Mouse (Mus musculus): ENCODE data around the gene Eef2k. TPM values are rescaled to one million over a fixed set of nuclear protein-coding genes. Genes with fewer than 3 reads are reported as not detected.
A peak's percentile ranks its signal among the peaks of the same experiment; 100 is the strongest.

Gene Eef2k
- polyA plus RNA-seq, 1 experiment from 2014 or later, result 48.5 TPM

DNA sequence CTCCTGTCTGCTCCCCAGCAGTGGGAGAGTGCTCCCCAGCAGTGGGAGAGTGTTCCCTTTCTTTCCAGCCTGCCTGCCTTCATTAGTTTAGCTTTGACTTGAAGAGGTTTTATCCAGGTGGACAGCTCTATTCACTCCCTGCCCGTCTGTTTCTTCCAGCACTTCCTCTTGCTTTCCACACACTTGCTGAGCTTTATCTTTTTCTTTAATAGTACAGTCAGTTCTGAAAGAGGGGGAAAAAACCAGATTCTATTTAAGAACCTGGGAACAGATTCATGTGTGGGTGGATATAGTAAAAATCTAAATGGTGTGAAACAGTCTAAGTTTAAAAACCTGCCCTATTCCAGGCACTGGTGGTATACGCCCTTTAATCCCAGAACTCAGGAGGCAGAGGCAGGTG, 17.5 kb upstream of the Eef2k start:
- no peak for ATAC-seq (ENCODE audit: low read depth)
- 48% methylated on average over 2 of the region's 2 CpGs for WGBS
- Histone ChIP-seq H3K4me3 (ENCODE audit: low read length) (no peak overlapping the region), H3K36me3 (ENCODE audit: control insufficient read depth, insufficient read depth, low read length) (no peaks in the 10 kb centered on the region), H3K9ac (ENCODE audit: low read length) (no peak overlapping the region), H3K4me2 (ENCODE audit: low read depth, low read length) (no peak overlapping the region), H3K4me1 (replicated peaks; ENCODE audit: control insufficient read depth, insufficient read depth, low read length) (no peaks in the 10 kb centered on the region), H3K27me3 (ENCODE audit: control insufficient read depth, insufficient read depth, low read depth, low read length) (no peaks in the 10 kb centered on the region), H3K27ac (ENCODE audit: low read length) (no peak overlapping the region), H3K9me3 (ENCODE audit: control insufficient read depth, low read length) (no peaks in the 10 kb centered on the region)

DNA sequence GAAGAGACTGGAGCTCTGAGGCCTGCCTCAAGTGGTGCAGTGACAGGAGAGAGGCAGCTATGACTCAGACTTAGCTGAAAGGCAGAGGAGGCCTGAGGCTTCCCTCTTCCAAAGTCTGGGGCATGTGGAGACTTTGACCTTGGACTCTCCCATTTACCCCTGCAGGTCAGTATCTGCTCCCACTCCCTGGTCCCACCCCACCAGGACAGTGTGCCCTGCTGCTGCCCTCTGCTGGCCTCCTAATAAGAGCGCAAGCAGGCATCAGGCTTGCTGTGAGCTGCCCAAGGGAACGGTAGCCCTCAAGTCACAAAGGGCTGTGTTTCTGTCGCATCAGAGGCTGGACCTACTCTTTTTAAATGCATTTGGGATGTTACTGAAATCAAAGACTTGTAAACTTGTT, 16.2 kb upstream of the Eef2k start:
- peaks cover 2% of the 10 kb centered on the region for H3K4me1 ChIP-seq (replicated peaks; ENCODE audit: control insufficient read depth, insufficient read depth, low read length)
- 16% methylated on average over 3 of the region's 3 CpGs for WGBS
- no peaks in the 10 kb centered on the region for H3K27me3 ChIP-seq (ENCODE audit: control insufficient read depth, insufficient read depth, low read depth, low read length)
- no peak overlapping the region for H3K4me2 ChIP-seq (ENCODE audit: low read depth, low read length)
- H3K27ac ChIP-seq (ENCODE audit: low read length), result no peak overlapping the region
- no peak for ATAC-seq (ENCODE audit: low read depth)
- H3K4me3 ChIP-seq (ENCODE audit: low read length), result no peak overlapping the region
- no peak overlapping the region for H3K9ac ChIP-seq (ENCODE audit: low read length)
- H3K36me3 ChIP-seq (ENCODE audit: control insufficient read depth, insufficient read depth, low read length), result no peaks in the 10 kb centered on the region
- H3K9me3 ChIP-seq (ENCODE audit: control insufficient read depth, low read length), result no peaks in the 10 kb centered on the region

DNA sequence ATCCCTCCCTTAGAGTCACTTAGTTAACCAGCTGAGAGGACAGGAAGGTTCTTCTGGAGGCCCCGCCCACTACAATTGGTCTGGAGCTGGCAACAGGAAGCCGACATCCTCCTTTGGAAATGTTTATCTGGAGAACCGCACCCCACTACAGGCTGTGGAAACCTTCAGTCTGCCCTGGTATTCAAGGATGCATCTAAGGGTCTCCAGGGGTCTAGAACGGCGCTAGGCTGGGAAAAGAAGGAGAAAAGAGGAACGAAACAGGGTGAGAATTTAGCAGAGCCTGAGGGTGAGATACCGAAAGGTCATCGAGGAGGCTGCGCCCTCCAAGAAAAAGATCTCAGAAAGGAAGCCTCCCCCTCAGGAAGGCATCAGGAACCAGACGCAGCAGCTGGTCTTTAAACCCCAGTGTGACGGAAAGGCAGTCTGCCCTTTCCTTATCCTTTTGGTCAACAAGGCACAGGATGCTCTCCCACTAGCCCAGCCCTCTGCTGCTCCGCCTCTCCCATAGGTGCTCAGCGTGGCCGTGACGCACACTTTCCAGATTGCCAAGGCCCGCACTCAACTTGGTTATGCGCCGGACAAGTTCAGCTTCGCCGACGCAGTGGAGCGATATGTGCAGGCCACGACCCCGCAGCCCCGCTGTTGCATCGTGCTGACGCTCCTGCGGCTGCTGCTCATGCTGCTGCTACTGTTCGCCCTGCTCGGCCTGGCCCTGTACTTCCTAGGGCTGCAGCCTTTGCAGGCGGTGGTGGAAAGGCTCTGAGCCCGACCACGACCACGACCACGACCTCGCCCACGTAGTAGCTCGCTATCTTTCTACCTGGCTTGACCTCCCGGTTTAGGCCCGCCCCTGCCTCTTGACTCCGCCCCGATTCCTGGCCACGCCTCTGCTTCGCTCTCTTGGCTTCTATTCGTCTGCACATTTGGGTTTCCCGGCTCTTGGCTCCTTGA, 11.9 kb upstream of the Eef2k start:
- peak; percentile 24 for ATAC-seq (ENCODE audit: low read depth)
- Histone ChIP-seq H3K4me1 (replicated peaks; ENCODE audit: control insufficient read depth, insufficient read depth, low read length) (peaks cover 5% of the 10 kb centered on the region), H3K36me3 (ENCODE audit: control insufficient read depth, insufficient read depth, low read length) (no peaks in the 10 kb centered on the region), H3K4me3 (ENCODE audit: low read length) (peak overlapping the region; percentile 63), H3K9ac (ENCODE audit: low read length) (peak overlapping the region; percentile 69), H3K9me3 (ENCODE audit: control insufficient read depth, low read length) (no peaks in the 10 kb centered on the region), H3K4me2 (ENCODE audit: low read depth, low read length) (peak overlapping the region; percentile 91), H3K27ac (ENCODE audit: low read length) (peak overlapping the region; percentile 77), H3K27me3 (ENCODE audit: control insufficient read depth, insufficient read depth, low read depth, low read length) (no peaks in the 10 kb centered on the region)
- WGBS, result under 1% methylated on average over 46 of the region's 46 CpGs

DNA sequence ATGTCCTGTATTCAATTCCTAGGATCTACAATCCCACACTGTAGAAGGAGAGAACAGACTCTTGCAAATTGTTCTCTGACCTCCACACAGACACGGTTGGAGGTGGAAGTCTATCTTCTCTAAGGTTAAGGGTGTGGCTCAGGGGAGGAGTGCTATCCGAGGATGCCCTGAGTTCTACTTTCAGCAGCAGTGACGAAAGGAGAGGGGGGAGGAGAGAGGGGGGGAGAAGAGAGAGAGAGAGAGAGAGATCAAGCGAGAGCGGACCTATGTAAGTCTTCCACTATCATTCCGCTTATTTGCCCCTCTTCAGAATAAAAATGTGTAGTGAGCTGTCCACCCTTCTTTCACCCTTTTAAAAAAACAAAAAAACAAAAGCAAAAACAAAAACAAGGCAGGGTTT, 8.2 kb upstream of the Eef2k start:
- no peak for ATAC-seq (ENCODE audit: low read depth)
- peak overlapping the region; percentile 74 for H3K4me3 ChIP-seq (ENCODE audit: low read length)
- H3K9ac ChIP-seq (ENCODE audit: low read length), result peak overlapping the region; percentile 54; the same call in 1 of the 2 replicates
- 45% methylated on average over 6 of the region's 6 CpGs for WGBS
- no peak overlapping the region for H3K27ac ChIP-seq (ENCODE audit: low read length)
- H3K9me3 ChIP-seq (ENCODE audit: control insufficient read depth, low read length), result no peaks in the 10 kb centered on the region
- peak overlapping the region; percentile 64 for H3K4me2 ChIP-seq (ENCODE audit: low read depth, low read length)
- no peaks in the 10 kb centered on the region for H3K36me3 ChIP-seq (ENCODE audit: control insufficient read depth, insufficient read depth, low read length)
- no peaks in the 10 kb centered on the region for H3K27me3 ChIP-seq (ENCODE audit: control insufficient read depth, insufficient read depth, low read depth, low read length)
- peaks cover 5% of the 10 kb centered on the region for H3K4me1 ChIP-seq (replicated peaks; ENCODE audit: control insufficient read depth, insufficient read depth, low read length)

DNA sequence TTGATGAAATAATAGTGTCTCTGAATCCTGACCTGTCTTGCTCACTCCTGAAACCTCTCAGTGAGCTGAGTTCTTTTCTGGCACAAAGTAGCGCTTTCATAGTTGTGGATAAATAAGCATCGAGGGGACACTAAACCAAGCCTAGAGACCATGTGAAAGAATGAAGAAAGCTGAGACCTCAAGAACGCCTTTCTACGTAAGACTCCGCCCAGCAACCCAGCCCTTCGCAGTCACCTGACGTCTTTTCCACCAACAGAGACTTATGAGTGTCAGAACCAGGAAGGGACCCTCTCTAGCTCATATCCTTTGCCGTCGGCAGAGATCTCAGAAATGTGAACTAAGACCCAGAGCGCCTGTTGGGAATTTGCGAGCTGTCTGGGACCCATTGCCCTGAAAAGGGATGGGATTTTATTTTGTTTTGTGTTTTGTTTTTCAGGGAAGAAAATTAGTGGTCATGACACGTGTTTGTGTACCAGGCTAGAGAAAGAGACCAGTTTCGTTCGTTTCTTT, 7.7 kb upstream of the Eef2k start:
- Histone ChIP-seq H3K9me3 (ENCODE audit: control insufficient read depth, low read length) (no peaks in the 10 kb centered on the region), H3K27ac (ENCODE audit: low read length) (peak overlapping the region; percentile 83), H3K4me3 (ENCODE audit: low read length) (peak overlapping the region; percentile 74), H3K9ac (ENCODE audit: low read length) (peak overlapping the region; percentile 54), H3K4me1 (replicated peaks; ENCODE audit: control insufficient read depth, insufficient read depth, low read length) (peaks cover 5% of the 10 kb centered on the region), H3K4me2 (ENCODE audit: low read depth, low read length) (peak overlapping the region; percentile 64), H3K36me3 (ENCODE audit: control insufficient read depth, insufficient read depth, low read length) (no peaks in the 10 kb centered on the region), H3K27me3 (ENCODE audit: control insufficient read depth, insufficient read depth, low read depth, low read length) (no peaks in the 10 kb centered on the region)
- peak; percentile 83 for ATAC-seq (ENCODE audit: low read depth)
- WGBS, result 3% methylated on average over 14 of the region's 14 CpGs

DNA sequence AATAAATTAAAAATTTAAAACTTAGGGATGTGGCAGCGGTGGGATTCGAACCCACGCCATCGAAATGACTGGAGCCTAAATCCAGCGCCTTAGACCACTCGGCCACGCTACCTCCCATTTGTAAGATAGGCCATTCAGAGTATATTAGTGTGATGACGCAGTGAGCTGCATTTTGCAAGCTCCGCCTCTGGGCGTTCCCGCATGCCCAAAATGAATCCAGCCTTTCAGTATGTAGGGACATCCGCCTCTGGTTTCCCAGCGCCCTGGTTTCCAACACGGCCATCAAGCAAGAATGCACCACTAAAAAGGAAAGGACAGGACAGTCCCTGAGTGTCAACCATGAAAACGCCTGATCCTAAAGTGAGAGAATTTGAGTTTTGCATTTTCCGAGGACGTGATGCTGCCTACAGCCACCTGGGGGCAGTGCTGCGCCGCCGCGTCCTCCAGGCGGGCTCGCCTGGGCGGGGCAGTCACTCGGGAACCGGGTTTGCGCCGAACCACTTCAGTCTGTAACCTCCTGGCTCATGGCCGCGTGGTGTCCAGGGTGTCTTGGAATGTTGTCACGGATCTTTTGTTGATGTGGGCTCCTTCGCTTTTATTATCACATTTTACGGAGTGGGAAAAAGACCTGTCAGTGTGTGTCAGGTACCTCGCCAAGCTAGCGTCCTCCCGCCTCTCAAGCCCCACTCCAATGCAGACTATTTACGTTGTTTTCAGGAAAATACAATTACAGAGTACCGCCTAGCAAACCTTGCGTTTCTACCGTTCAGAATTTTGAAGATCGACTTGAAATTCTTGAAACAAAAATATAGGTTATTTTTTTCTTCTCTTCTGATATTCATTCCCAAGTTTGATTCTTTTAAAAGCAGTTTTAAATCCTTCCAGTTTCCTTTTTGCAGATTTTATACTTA, 6.9 kb upstream of the Eef2k start:
- Histone ChIP-seq H3K27me3 (ENCODE audit: control insufficient read depth, insufficient read depth, low read depth, low read length) (no peaks in the 10 kb centered on the region), H3K36me3 (ENCODE audit: control insufficient read depth, insufficient read depth, low read length) (no peaks in the 10 kb centered on the region), H3K4me1 (replicated peaks; ENCODE audit: control insufficient read depth, insufficient read depth, low read length) (peaks cover 5% of the 10 kb centered on the region), H3K4me2 (ENCODE audit: low read depth, low read length) (peak overlapping the region; percentile 64), H3K27ac (ENCODE audit: low read length) (peak overlapping the region; percentile 68), H3K9me3 (ENCODE audit: control insufficient read depth, low read length) (no peaks in the 10 kb centered on the region), H3K4me3 (ENCODE audit: low read length) (peak overlapping the region; percentile 74), H3K9ac (ENCODE audit: low read length) (peak overlapping the region; percentile 72)
- peak; percentile 91 for ATAC-seq (ENCODE audit: low read depth)
- under 1% methylated on average over 41 of the region's 41 CpGs for WGBS

DNA sequence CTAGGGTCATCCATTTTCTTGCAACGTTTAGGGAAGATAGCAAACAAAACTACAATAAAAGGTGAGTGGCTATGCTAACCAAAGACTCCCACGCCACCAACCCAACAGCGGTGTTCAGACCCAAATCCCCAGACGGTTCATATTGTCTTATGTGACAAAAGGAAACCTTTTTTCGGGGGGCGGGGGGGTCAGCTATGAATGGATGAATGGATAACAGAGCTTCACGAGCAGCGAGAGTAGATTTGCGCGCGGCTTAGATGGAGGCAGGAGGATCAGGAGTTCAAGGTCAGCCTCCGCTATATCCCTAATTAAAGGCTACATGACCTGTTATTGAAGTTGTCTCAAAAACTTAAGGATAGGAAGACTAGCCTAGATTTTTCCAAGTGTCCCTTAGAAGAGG, 6.3 kb upstream of the Eef2k start:
- no peaks in the 10 kb centered on the region for H3K9me3 ChIP-seq (ENCODE audit: control insufficient read depth, low read length)
- peak overlapping the region; percentile 74 for H3K4me3 ChIP-seq (ENCODE audit: low read length)
- H3K27me3 ChIP-seq (ENCODE audit: control insufficient read depth, insufficient read depth, low read depth, low read length), result no peaks in the 10 kb centered on the region
- no peaks in the 10 kb centered on the region for H3K36me3 ChIP-seq (ENCODE audit: control insufficient read depth, insufficient read depth, low read length)
- 7% methylated on average over 12 of the region's 12 CpGs for WGBS
- peak overlapping the region; percentile 64 for H3K4me2 ChIP-seq (ENCODE audit: low read depth, low read length)
- ATAC-seq (ENCODE audit: low read depth), result no peak
- peaks cover 3% of the 10 kb centered on the region for H3K4me1 ChIP-seq (replicated peaks; ENCODE audit: control insufficient read depth, insufficient read depth, low read length)
- H3K9ac ChIP-seq (ENCODE audit: low read length), result peak overlapping the region; percentile 72
- no peak overlapping the region for H3K27ac ChIP-seq (ENCODE audit: low read length)

DNA sequence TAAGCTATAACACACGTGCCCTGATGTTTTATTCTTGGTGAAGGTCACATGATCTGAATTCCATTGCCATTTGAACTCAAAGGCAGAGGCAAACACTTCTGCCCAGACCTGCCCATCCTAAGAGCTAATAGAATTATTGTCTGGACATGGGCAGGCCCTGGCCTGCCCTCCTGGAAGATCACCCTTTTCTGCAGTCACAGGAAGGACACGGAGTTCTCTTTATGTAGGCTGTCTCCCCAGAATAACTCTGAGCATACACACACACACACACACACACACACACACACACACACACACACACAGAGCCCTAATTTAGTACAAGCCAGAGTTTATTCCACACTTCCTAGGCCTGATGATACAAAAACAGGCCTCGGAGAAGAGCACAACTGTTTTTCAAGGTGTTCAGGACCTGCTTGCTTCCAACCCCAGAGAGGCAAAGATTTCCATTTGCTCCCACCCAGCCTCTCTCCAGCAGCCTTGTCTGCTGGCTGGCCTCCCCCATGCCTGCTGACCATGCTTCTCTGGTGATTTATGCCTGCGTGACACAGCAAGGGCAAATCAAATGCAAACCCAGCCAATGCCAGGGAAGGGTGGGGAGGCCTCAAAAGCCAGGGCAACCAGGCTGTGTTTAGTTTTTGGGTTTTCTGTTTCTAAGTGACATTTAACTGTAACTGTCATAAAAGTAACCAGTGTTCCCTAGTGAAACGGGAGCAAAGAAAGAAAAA, 4.0 kb upstream of the Eef2k start:
- no peak overlapping the region for H3K4me3 ChIP-seq (ENCODE audit: low read length)
- WGBS, result 55% methylated on average over 5 of the region's 5 CpGs
- no peak for ATAC-seq (ENCODE audit: low read depth)
- no peaks in the 10 kb centered on the region for H3K4me1 ChIP-seq (replicated peaks; ENCODE audit: control insufficient read depth, insufficient read depth, low read length)
- no peak overlapping the region for H3K4me2 ChIP-seq (ENCODE audit: low read depth, low read length)
- H3K9ac ChIP-seq (ENCODE audit: low read length), result no peak overlapping the region
- no peaks in the 10 kb centered on the region for H3K27me3 ChIP-seq (ENCODE audit: control insufficient read depth, insufficient read depth, low read depth, low read length)
- H3K9me3 ChIP-seq (ENCODE audit: control insufficient read depth, low read length), result no peaks in the 10 kb centered on the region
- no peak overlapping the region for H3K27ac ChIP-seq (ENCODE audit: low read length)
- H3K36me3 ChIP-seq (ENCODE audit: control insufficient read depth, insufficient read depth, low read length), result no peaks in the 10 kb centered on the region
